Mouse (Mus musculus) stomach, embryonic 14.5 days (tissue): ENCODE measurements around the gene Klrb1c. TPM values are rescaled to one million over a fixed set of nuclear protein-coding genes. Genes with fewer than 3 reads are reported as not detected.

Experiments
- ATAC-seq: fragments of 200-750 bp; cut with Nextera tagmentation; 2 replicates; pipeline ENCODE4 v1.8.0; 2017; ENCODE audit warnings: low read depth, moderate TSS enrichment; ENCODE audit not compliant: insufficient number of reproducible peaks, insufficient read depth, low FRiP score
- H3K27ac ChIP-seq: fragments of 300-500 bp; sonication (generic); 2 replicates; pipeline ENCODE4 v1.5.1; 2014; ENCODE audit warnings: mild to moderate bottlenecking, low read length, moderate library complexity, mixed read lengths
- H3K27me3 ChIP-seq: fragments of 300-500 bp; sonication (generic); 2 replicates; pipeline ENCODE4 v1.6.1; 2014; ENCODE audit warnings: low read length, control low read depth, mixed read lengths; ENCODE audit not compliant: control insufficient read depth, insufficient read depth
- H3K36me3 ChIP-seq: fragments of 300-500 bp; sonication (generic); 2 replicates; pipeline ENCODE4 v1.6.1; 2014; ENCODE audit warnings: mild to moderate bottlenecking, control low read depth, low read length, moderate library complexity, mixed read lengths; ENCODE audit not compliant: control insufficient read depth, insufficient read depth
- H3K4me1 ChIP-seq: fragments of 300-500 bp; sonication (generic); 2 replicates; pipeline ENCODE4 v1.6.1; 2014; ENCODE audit warnings: low read length, control low read depth, mixed read lengths; ENCODE audit not compliant: control insufficient read depth, insufficient read depth
- H3K4me2 ChIP-seq: fragments of 300-500 bp; sonication (generic); replicated peaks from 2 replicates; pipeline ENCODE4 v1.6.1; 2014; ENCODE audit warnings: low read depth, low read length, control low read depth
- H3K4me3 ChIP-seq: fragments of 300-500 bp; sonication (generic); 2 replicates; pipeline ENCODE4 v1.5.1; 2014; ENCODE audit warnings: low read depth, low read length, control low read depth
- H3K9ac ChIP-seq: fragments of 300-500 bp; sonication (generic); replicated peaks from 2 replicates; pipeline ENCODE4 v1.6.1; 2014; ENCODE audit warnings: low read depth, mild to moderate bottlenecking, control low read depth, low read length, moderate library complexity, mixed read lengths
- H3K9me3 ChIP-seq: fragments of 300-500 bp; sonication (generic); 2 replicates; pipeline ENCODE4 v1.6.1; 2016; ENCODE audit warnings: low read depth, low read length, control low read depth; ENCODE audit not compliant: control insufficient read depth
- WGBS: fragments of 180-500 bp; shearing (Covaris S2); extraction: QIAGEN DNeasy Blood & Tissue Kit; methylation state at CpG from one replicate; pipeline ENCODE4 v1.1.7; 2014; 5-methylcytosine and 5-hydroxymethylcytosine counted together
- polyA plus RNA-seq: library from polyadenylated mRNA; unstranded; fragments of >200 nt; fragmentation: Nextera tagmentation; extraction: Ambion mirVana; gene quantifications from 2 replicates; pipeline ENCODE4 v1.2.1, GENCODE M21; 2014

Gene Klrb1c
- polyA plus RNA-seq, 1 experiment from 2014 or later, result not detected

- H3K4me3 ChIP-seq, result no peak overlapping the region
- H3K27me3 ChIP-seq, result no peaks in the 10 kb centered on the region
- H3K27ac ChIP-seq, result no peak overlapping the region
- H3K36me3 ChIP-seq, result no peaks in the 10 kb centered on the region
- WGBS, result 81% methylated on average over 3 of the region's 3 CpGs
- no peak overlapping the region for H3K9ac ChIP-seq
- ATAC-seq, result no peak
- no peaks in the 10 kb centered on the region for H3K9me3 ChIP-seq
- H3K4me2 ChIP-seq, result no peak overlapping the region
- no peaks in the 10 kb centered on the region for H3K4me1 ChIP-seq
Observed at GRCm38 (mm10) chr6:128732032-128732431, 57.0 kb downstream of the Klrb1c start.

Other genes with a start within 250 kb of the Klrb1c start
- 3.8 and 4.4 TPM in 2 replicates for gene A2ml1, start 207.6 kb downstream of the Klrb1c start, polyA plus RNA-seq
- not detected in 2 replicates for gene Klrb1a, start 165.7 kb downstream of the Klrb1c start, polyA plus RNA-seq
- not detected in 2 replicates for gene Clec2h, start 126.8 kb downstream of the Klrb1c start, polyA plus RNA-seq
- gene Klrb1, start 66.2 kb downstream of the Klrb1c start, polyA plus RNA-seq, result not detected in 2 replicates
- not detected in 2 replicates for gene Gm44511, start 37.1 kb upstream of the Klrb1c start, polyA plus RNA-seq
- gene Klrb1b, start 37.1 kb upstream of the Klrb1c start, polyA plus RNA-seq, result 0.29 and 0.34 TPM in 2 replicates
- gene Clec2i, start 98.4 kb upstream of the Klrb1c start, polyA plus RNA-seq, result not detected in 2 replicates
- gene BC035044, start 101.9 kb upstream of the Klrb1c start, polyA plus RNA-seq, result 1.5 and 1.9 TPM in 2 replicates
- gene Clec2g, start 145.2 kb upstream of the Klrb1c start, polyA plus RNA-seq, result 0.81 TPM in 1 of 2 replicates, not detected in the other